Mouse (Mus musculus) heart, adult 10 weeks (tissue): ENCODE results near the gene Emc1. TPM values are rescaled to one million over a fixed set of nuclear protein-coding genes. Genes with fewer than 3 reads are reported as not detected.

Experiments used
- polyA plus RNA-seq: library from polyadenylated mRNA; stranded (reverse); fragments of 350-450 nt; fragmentation: Illumina TruSeq; extraction: RNeasy Lipid Tissue Mini Kit (QIAGEN cat#74804); gene quantifications from one replicate; pipeline ENCODE4 v1.2.3, GENCODE M21; 2014; ENCODE audit warnings: low read depth, low replicate concordance

Gene Emc1
- 31.1 TPM for polyA plus RNA-seq

GRCm38 (mm10) chr4:139351931-139352711 is at the start of gene Emc1, which contains the start of the genes Mrto4 and Ubr4:
Emc1 (plus strand) TSS chr4:139352587.
Mrto4 (minus strand) TSS chr4:139352576.
Ubr4 (plus strand) TSS chr4:139352609.

DNA sequence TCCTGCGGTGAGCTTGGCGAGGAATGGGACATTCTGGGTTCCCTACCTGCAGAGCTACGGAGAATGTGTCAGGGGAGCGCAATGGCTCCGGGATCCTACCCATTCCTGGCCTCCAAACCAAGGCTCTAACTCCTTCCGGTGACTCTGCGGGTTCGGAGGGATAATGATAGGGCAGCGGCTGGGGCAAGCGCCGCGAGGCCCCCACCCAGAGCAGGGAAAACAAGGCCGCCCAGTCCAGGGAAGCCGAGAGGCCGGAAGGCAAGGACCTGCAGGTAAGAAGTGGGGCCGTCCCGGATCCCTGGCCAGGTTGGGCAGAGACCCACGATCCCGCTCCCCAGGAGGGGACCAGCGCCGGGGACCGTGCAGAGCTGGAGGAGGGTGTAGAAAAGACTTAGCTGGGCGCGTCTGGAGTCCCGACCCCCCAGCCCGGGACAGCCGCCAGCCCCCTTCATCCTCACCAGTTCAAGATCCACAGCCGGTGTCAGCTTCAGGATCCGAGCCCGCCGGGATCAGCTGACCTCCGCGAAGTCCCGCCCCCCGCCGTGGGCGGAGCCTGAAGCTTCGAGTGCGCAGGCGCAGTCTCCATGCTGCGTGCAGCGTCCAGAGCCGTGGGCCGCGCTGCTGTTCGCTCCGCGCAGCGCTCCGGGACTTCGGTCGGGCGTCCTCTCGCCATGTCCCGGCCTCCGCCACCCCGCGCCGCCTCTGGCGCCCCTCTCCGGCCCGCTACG is 42.1 kb upstream of the Emc1 start, which contains the start of the genes Pqlc2 and Akr7a5:
Gene Pqlc2 (minus strand): TSS at position 538 of the 728 bp plus-strand sequence.
Gene Akr7a5 (plus strand): TSS at position 574 of the 728 bp plus-strand sequence.

Other genes with a start within 250 kb of the Emc1 start
- gene Minos1, start 221.5 kb upstream of the Emc1 start, polyA plus RNA-seq: 521 TPM
- gene Capzb, start 159.7 kb upstream of the Emc1 start, polyA plus RNA-seq: 269 TPM
- 5.8 TPM for gene Pqlc2, start 41.9 kb upstream of the Emc1 start, polyA plus RNA-seq
- 59.0 TPM for gene Akr7a5, start 41.8 kb upstream of the Emc1 start, polyA plus RNA-seq
- 31.4 TPM for gene Mrto4, start within 50 bp of the Emc1 start, polyA plus RNA-seq
- 107 TPM for gene Ubr4, start within 50 bp of the Emc1 start, polyA plus RNA-seq
- 4.0 TPM for gene Iffo2, start 178.0 kb downstream of the Emc1 start, polyA plus RNA-seq